Mouse (Mus musculus): ENCODE measurements at regions not wholly inside any gene's neighbourhood (a gene's known extent, or its start where the extent isn't known, plus 50 kb on each side); places are given as distances from the start of the nearest gene placed in this dataset.

GRCm38 (mm10) chr13:37569051-37569450, 209.1 kb upstream of the Rreb1 start:
- Histone ChIP-seq H3K36me3 (replicated peaks in 1 of 2; ENCODE audit: control insufficient read depth in 1 of 2, insufficient read depth in 1 of 2, low read length in 1 of 2) (no peaks in the 10 kb centered on the region), H3K4me3 (replicated peaks in 1 of 3; ENCODE audit: low read depth in 2 of 3, low read length in 2 of 3, poor library complexity in 1 of 3) (no peak overlapping the region), H3K9ac (ENCODE audit: insufficient read depth, low read depth) (no peak overlapping the region), H3K4me1 (ENCODE audit: control insufficient read depth in 1 of 2, insufficient read depth in 2 of 2) (peaks cover 3 to 15% of the 10 kb centered on the region in 2 experiments; a peak in 3 of 4 replicates), H3K27me3 (replicated peaks) (no peaks in the 10 kb centered on the region), H3K9me3 (replicated peaks; ENCODE audit: low read length) (peaks cover 2% of the 10 kb centered on the region), H3K4me2 (ENCODE audit: insufficient read depth, low read depth, poor library complexity, severe bottlenecking) (no peak overlapping the region), H3K79me2 (replicated peaks; ENCODE audit: control insufficient read depth, extremely low read depth, insufficient read depth, poor library complexity, severe bottlenecking) (no peaks in the 10 kb centered on the region), H3K27ac (ENCODE audit: insufficient read depth, low read depth) (no peak overlapping the region)
- dilution Hi-C loops (cut with MboI; ENCODE audit: extremely low pct_ligation_motif_present, extremely low pct_unique_long_range_greater_than_20kb, low sequenced_read_pairs): no loop called here
- no peak for TF ChIP-seq MAX (IDR thresholded peaks at IDR 0.05; ENCODE audit: low read length)
- peak; percentile 34; the same call in 1 of the 2 replicates for TF ChIP-seq EP300 (IDR thresholded peaks at IDR 0.05; ENCODE audit: low read length)
- peak; percentile 62 for TF ChIP-seq JUND (conservative IDR thresholded peaks at IDR 0.05; ENCODE audit: low read depth, low read length)
- TF ChIP-seq ETS1 (conservative IDR thresholded peaks at IDR 0.05; ENCODE audit: low read depth, low read length): peak; percentile 74
- peak; percentile 69 for TF ChIP-seq JUN (IDR thresholded peaks at IDR 0.05; ENCODE audit: insufficient read depth, low read depth, low read length)
- TF ChIP-seq NRF1 (IDR thresholded peaks at IDR 0.05; ENCODE audit: low read depth, low read length): no peak
- peak; percentile 83 for TF ChIP-seq MEF2A (IDR thresholded peaks at IDR 0.05; ENCODE audit: borderline replicate concordance, low read depth, low read length)
- in situ Hi-C loops (cut with MboI; ENCODE audit: low pct_ligation_motif_present, low pct_unique_long_range_greater_than_20kb, low sequenced_read_pairs): no loop called here
- peak; percentile 29 for DNase-seq (ENCODE audit: extremely low read depth)

- no peak for DNase-seq (ENCODE audit: extremely low read depth)
- dilution Hi-C loops (cut with MboI; ENCODE audit: extremely low pct_ligation_motif_present, extremely low pct_unique_long_range_greater_than_20kb, low sequenced_read_pairs): no loop called here
- H3K4me2 ChIP-seq (ENCODE audit: insufficient read depth, low read depth, poor library complexity, severe bottlenecking): no peak overlapping the region
- no peaks in the 10 kb centered on the region for H3K27me3 ChIP-seq (replicated peaks)
- peaks cover 2% of the 10 kb centered on the region for H3K9me3 ChIP-seq (replicated peaks; ENCODE audit: low read length)
- H3K79me2 ChIP-seq (replicated peaks; ENCODE audit: control insufficient read depth, extremely low read depth, insufficient read depth, poor library complexity, severe bottlenecking): no peaks in the 10 kb centered on the region
- H3K27ac ChIP-seq (ENCODE audit: insufficient read depth, low read depth): no peak overlapping the region
- peaks cover 3 to 14% of the 10 kb centered on the region in 2 experiments; a peak in 3 of 4 replicates for H3K4me1 ChIP-seq (ENCODE audit: control insufficient read depth in 1 of 2, insufficient read depth in 2 of 2)
- no peaks in the 10 kb centered on the region for H3K36me3 ChIP-seq (replicated peaks in 1 of 2; ENCODE audit: control insufficient read depth in 1 of 2, insufficient read depth in 1 of 2, low read length in 1 of 2)
- H3K9ac ChIP-seq (ENCODE audit: insufficient read depth, low read depth): no peak overlapping the region
- H3K4me3 ChIP-seq (replicated peaks in 1 of 3; ENCODE audit: low read depth in 2 of 3, low read length in 2 of 3, poor library complexity in 1 of 3): no peak overlapping the region
- in situ Hi-C loops (cut with MboI; ENCODE audit: low pct_ligation_motif_present, low pct_unique_long_range_greater_than_20kb, low sequenced_read_pairs): no loop called here
- TF ChIP-seq MEF2A (IDR thresholded peaks at IDR 0.05; ENCODE audit: borderline replicate concordance, low read depth, low read length) (no peak), USF2 (conservative IDR thresholded peaks at IDR 0.05; ENCODE audit: low read depth, low read length) (peak; percentile 59), USF1 (IDR thresholded peaks at IDR 0.05; ENCODE audit: low read depth, low read length) (peak; percentile 66), CTCF (conservative IDR thresholded peaks at IDR 0.05 in 1 of 2, IDR thresholded peaks at IDR 0.05 in 1 of 2; ENCODE audit: low read depth in 2 of 2, low read length in 2 of 2) (peak in 1 of 2 experiments; percentile 5; a peak in 1 of 4 replicates)
These were observed 208.7 kb upstream of the Rreb1 start for GRCm38 (mm10) chr13:37569486-37569885.

- Histone ChIP-seq H3K4me2 (ENCODE audit: insufficient read depth, low read depth, poor library complexity, severe bottlenecking) (no peak overlapping the region), H3K36me3 (replicated peaks in 1 of 2; ENCODE audit: control insufficient read depth in 1 of 2, insufficient read depth in 1 of 2, low read length in 1 of 2) (no peaks in the 10 kb centered on the region), H3K27me3 (replicated peaks) (no peaks in the 10 kb centered on the region), H3K79me2 (replicated peaks; ENCODE audit: control insufficient read depth, extremely low read depth, insufficient read depth, poor library complexity, severe bottlenecking) (no peaks in the 10 kb centered on the region), H3K9ac (ENCODE audit: insufficient read depth, low read depth) (no peak overlapping the region), H3K4me1 (ENCODE audit: control insufficient read depth in 1 of 2, insufficient read depth in 2 of 2) (peaks cover 3 to 11% of the 10 kb centered on the region in 2 experiments; a peak in 3 of 4 replicates), H3K9me3 (replicated peaks; ENCODE audit: low read length) (peaks cover 2% of the 10 kb centered on the region), H3K4me3 (replicated peaks in 1 of 3; ENCODE audit: low read depth in 2 of 3, low read length in 2 of 3, poor library complexity in 1 of 3) (no peak overlapping the region), H3K27ac (ENCODE audit: insufficient read depth, low read depth) (no peak overlapping the region)
- dilution Hi-C loops (cut with MboI; ENCODE audit: extremely low pct_ligation_motif_present, extremely low pct_unique_long_range_greater_than_20kb, low sequenced_read_pairs) (no loop called here), in situ Hi-C loops (cut with MboI; ENCODE audit: low pct_ligation_motif_present, low pct_unique_long_range_greater_than_20kb, low sequenced_read_pairs) (no loop called here)
- TF ChIP-seq RCOR1 (conservative IDR thresholded peaks at IDR 0.05; ENCODE audit: low read depth, low read length) (no peak), GABPA (IDR thresholded peaks at IDR 0.05; ENCODE audit: insufficient replicate concordance, low read depth, low read length) (no peak), RAD21 (IDR thresholded peaks at IDR 0.05; ENCODE audit: low read depth, low read length) (no peak)
- DNase-seq (ENCODE audit: extremely low read depth): no peak
These were observed 205.2 kb upstream of the Rreb1 start for GRCm38 (mm10) chr13:37572983-37573382.
